Mouse (Mus musculus): ENCODE results near the gene Cdh8.

GRCm38 (mm10) chr8:99413877-99414482 is 2.3 kb downstream of the Cdh8 start:
- TF ChIP-seq POLR2AphosphoS5 (IDR thresholded peaks at IDR 0.05; ENCODE audit: borderline replicate concordance, low read depth, low read length) (no peak), CTCF (IDR thresholded peaks at IDR 0.05 in 2 of 3, conservative IDR thresholded peaks at IDR 0.05 in 1 of 3; ENCODE audit: control insufficient read depth in 1 of 3, insufficient read depth in 1 of 3, low read depth in 2 of 3, low read length in 3 of 3, poor library complexity in 1 of 3, severe bottlenecking in 1 of 3) (no peak), POLR2A (IDR thresholded peaks at IDR 0.05; ENCODE audit: control insufficient read depth in 1 of 2, insufficient read depth in 1 of 2, low read depth in 1 of 2, low read length in 2 of 2, poor library complexity in 1 of 2) (no peak), ETS1 (IDR thresholded peaks at IDR 0.05; ENCODE audit: low read depth, low read length) (no peak), CHD1 (IDR thresholded peaks at IDR 0.05; ENCODE audit: low read depth, low read length) (no peak), BHLHE40 (IDR thresholded peaks at IDR 0.05; ENCODE audit: borderline replicate concordance, low read depth, low read length) (no peak), MEF2A (IDR thresholded peaks at IDR 0.05; ENCODE audit: extremely low read depth, insufficient replicate concordance, low read depth, low read length, poor library complexity, severe bottlenecking) (no peak), GABPA (IDR thresholded peaks at IDR 0.05; ENCODE audit: low read depth, low read length) (no peak), GATA1 (IDR thresholded peaks at IDR 0.05; ENCODE audit: low read depth, low read length) (no peak), NRF1 (IDR thresholded peaks at IDR 0.05; ENCODE audit: insufficient read depth, low read depth, low read length, poor library complexity, severe bottlenecking) (no peak)
